Mouse (Mus musculus) erythroblast, embryonic 14.5 days (primary cell): Measurements from ENCODE around the gene Gdpd5. TPM values are rescaled to one million over a fixed set of nuclear protein-coding genes. Genes with fewer than 3 reads are reported as not detected.

Source experiments
- H3K27me3 ChIP-seq: 2 replicates; pipeline ENCODE4 v1.6.1; 2012; ENCODE audit warnings: inconsistent platforms; ENCODE audit not compliant: control insufficient read depth
- H3K36me3 ChIP-seq: 2 replicates; pipeline ENCODE4 v1.6.1; 2012; ENCODE audit warnings: mild to moderate bottlenecking, inconsistent platforms; ENCODE audit not compliant: control insufficient read depth
- H3K4me1 ChIP-seq: 2 replicates; pipeline ENCODE4 v1.6.1; 2012; ENCODE audit warnings: inconsistent platforms; ENCODE audit not compliant: control insufficient read depth
- H3K4me3 ChIP-seq: replicated peaks from 2 replicates; pipeline ENCODE3; 2012; ENCODE audit warnings: moderate library complexity, mild to moderate bottlenecking, inconsistent platforms
- H3K9me3 ChIP-seq: 2 replicates; pipeline ENCODE4 v1.6.1; 2012; ENCODE audit warnings: low read length, inconsistent platforms, mixed read lengths; ENCODE audit not compliant: control insufficient read depth
- GATA1 ChIP-seq: IDR thresholded peaks from 2 replicates; pipeline ENCODE4 v1.6.1; 2012; ENCODE audit warnings: low read length, inconsistent platforms, mixed read lengths
- TAL1 ChIP-seq: IDR thresholded peaks from 3 replicates; pipeline ENCODE4 v1.6.1; 2012; ENCODE audit warnings: low read length, inconsistent platforms, mixed read lengths
- polyA plus RNA-seq: library from polyadenylated mRNA; stranded (reverse); fragments of >175 nt; gene quantifications from 2 replicates; pipeline ENCODE4 v1.2.3, GENCODE M21; 2012

The Gdpd5 gene
- polyA plus RNA-seq, 1 experiment: 0.03 TPM

DNA sequence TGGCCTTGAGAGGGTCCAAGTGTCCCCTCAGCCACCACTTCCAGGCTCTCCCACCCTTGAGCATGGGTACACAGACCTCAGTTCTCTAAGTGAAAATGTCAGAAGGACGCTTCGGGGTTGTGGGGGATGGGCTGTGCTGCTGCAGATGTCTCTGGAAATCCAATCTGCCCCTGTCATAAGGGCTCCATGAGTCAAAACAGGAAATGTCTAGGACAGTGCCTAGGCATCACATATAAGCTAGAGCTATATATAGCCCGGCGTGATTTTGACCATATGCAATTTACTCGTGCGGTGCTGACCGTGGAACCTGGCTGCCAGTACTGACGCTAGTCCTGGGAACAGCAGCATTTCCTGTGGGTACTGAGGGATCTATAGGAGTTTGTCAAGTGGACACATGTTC, 20.2 kb downstream of the Gdpd5 start:
- TF ChIP-seq GATA1: no peak
- TF ChIP-seq TAL1: no peak
- no peaks in the 10 kb centered on the region for H3K4me1 ChIP-seq
- H3K9me3 ChIP-seq: no peaks in the 10 kb centered on the region
- H3K27me3 ChIP-seq: no peaks in the 10 kb centered on the region
- no peak overlapping the region for H3K4me3 ChIP-seq
- no peaks in the 10 kb centered on the region for H3K36me3 ChIP-seq

DNA sequence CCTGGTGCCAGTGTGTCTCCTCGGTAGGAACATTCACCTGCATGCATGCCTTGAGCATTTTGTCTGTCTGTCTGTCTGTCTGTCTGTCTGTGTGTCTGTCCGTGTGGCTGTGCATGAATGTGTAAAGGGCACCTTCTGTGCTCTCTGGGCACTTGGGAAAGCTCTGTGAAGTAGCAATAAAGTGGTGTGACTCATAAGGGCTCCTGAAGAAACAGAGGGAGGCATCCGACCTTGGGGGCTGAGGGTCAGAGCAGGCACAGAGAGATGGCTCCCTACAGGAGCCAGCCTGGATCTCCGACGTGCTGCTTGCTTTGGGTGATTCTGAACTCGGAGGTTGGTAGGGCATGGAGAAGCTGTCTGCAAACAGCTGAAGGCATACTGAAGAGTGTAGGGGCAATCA, 21.3 kb downstream of the Gdpd5 start:
- no peak overlapping the region for H3K4me3 ChIP-seq
- H3K27me3 ChIP-seq: no peaks in the 10 kb centered on the region
- H3K36me3 ChIP-seq: no peaks in the 10 kb centered on the region
- no peaks in the 10 kb centered on the region for H3K9me3 ChIP-seq
- H3K4me1 ChIP-seq: no peaks in the 10 kb centered on the region
- no peak for TF ChIP-seq GATA1
- TF ChIP-seq TAL1: no peak

DNA sequence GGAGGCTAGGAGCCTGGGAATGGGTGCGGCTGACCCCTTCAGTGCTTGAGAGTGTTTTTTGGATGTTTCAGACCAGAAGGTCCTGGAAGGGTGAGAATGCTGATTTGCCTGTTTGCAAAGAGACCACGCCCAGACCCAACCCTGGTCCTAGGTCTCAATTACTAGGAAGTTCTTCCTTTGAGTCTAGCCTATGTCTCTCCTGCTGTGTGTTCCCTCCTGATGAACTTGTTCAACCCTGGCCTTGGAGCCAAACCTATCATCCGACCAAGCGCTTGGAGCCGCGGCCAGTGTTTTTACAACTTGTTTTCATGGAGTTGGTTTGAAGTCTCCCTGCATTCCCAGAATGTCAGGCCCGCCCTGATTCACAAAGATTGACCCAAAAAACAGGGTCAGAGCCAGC, 22.0 kb downstream of the Gdpd5 start:
- Histone ChIP-seq H3K36me3 (no peaks in the 10 kb centered on the region), H3K4me3 (no peak overlapping the region), H3K27me3 (no peaks in the 10 kb centered on the region), H3K4me1 (no peaks in the 10 kb centered on the region), H3K9me3 (no peaks in the 10 kb centered on the region)
- TF ChIP-seq GATA1 (no peak), TAL1 (no peak)

DNA sequence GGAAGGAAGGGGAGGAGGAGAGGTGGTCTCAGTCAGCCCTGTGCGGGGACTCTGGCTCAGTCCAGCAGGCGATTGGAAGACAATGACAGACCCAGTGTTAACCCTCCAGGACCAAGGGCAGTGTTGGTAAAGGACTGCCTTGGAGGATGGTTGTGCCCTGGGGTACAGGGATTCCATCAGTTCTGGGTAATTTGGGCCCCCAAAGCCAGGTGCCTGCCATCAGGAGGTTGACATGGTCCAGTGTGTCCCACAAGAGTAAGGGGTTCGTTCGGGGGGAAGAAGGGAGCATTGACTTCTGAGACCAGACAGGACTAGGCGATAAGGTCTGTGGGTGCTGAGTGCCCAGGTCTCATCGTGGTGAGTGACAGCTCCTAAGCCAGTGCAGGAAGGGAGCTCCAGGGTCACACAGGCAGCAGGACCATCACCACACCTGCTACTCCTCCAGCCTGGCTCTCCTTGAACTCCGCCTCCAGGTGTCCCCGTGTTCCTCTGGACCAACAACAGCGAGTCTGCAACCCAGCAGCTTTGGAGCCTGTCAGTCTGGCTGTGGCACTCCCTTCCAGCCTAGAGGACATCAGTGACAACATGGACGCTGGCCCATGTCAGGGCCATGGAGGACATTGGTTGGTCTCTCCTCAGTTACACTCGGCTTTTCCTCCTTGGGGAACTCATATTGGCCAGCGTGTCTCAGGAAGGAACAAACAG, 23.0 kb downstream of the Gdpd5 start:
- Histone ChIP-seq H3K4me3 (no peak overlapping the region), H3K27me3 (no peaks in the 10 kb centered on the region), H3K9me3 (no peaks in the 10 kb centered on the region), H3K36me3 (no peaks in the 10 kb centered on the region), H3K4me1 (no peaks in the 10 kb centered on the region)
- TF ChIP-seq GATA1: no peak
- TF ChIP-seq TAL1: no peak

DNA sequence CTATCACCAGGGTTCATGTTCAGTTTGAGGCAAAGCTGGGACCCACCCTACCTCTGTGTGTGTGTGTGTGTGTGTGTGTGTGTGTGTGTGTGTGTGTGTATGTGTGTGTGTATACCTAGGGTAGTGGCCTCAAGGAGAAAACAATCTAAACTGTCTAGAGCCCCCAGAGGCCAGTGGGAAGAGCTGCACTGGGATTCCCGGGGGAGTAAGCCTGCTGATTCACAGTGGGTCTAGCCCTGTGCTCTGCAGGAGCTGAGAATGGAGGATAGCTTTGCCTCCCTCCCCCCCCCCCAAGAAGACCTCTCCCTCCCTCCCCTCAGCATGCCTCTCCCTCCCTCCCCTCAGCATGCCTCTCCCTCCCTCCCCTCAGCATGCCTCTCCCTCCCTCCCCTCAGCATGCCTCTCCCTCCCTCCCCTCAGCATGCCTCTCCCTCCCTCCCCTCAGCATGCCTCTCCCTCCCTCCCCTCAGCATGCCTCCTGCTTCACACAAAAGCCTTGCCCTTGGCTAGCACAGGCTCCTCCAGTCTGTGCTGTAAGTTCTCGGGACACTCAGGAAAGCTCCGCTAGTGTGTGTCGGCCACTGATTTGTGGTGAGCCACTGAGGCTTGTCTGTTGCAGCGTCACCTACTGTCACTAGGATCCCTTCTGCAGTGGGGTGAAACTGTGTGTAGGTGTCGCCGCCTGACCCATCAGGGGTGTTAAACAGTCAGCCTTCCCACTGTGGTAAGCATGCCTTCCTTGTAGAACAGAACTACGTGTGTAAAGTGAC, 24.4 kb downstream of the Gdpd5 start:
- Histone ChIP-seq H3K27me3 (no peaks in the 10 kb centered on the region), H3K4me1 (no peaks in the 10 kb centered on the region), H3K4me3 (no peak overlapping the region), H3K36me3 (no peaks in the 10 kb centered on the region), H3K9me3 (no peaks in the 10 kb centered on the region)
- TF ChIP-seq GATA1: no peak
- no peak for TF ChIP-seq TAL1

DNA sequence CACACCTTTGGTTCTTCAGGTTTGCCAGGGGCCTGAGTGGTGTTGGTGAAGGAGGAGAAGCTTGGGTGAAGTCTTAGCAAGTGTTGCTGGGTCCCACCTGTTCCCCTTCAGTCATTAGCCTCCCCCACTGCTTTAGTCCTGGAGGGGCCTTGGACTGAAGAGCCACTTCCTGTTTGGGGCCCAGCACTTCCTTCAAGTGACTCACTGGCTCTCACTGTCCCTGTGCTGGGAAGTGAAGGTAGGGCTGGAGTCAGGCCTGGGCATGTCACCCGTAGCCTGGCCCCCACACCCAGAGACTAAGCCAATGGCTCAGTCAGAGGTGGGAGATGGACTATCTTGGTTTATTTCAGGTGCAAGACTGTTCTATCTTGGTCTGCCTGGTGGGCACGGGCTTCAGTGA, 26.4 kb downstream of the Gdpd5 start:
- no peaks in the 10 kb centered on the region for H3K4me1 ChIP-seq
- TF ChIP-seq TAL1: no peak
- no peak for TF ChIP-seq GATA1
- no peaks in the 10 kb centered on the region for H3K36me3 ChIP-seq
- H3K4me3 ChIP-seq: no peak overlapping the region
- H3K27me3 ChIP-seq: no peaks in the 10 kb centered on the region
- no peaks in the 10 kb centered on the region for H3K9me3 ChIP-seq

DNA sequence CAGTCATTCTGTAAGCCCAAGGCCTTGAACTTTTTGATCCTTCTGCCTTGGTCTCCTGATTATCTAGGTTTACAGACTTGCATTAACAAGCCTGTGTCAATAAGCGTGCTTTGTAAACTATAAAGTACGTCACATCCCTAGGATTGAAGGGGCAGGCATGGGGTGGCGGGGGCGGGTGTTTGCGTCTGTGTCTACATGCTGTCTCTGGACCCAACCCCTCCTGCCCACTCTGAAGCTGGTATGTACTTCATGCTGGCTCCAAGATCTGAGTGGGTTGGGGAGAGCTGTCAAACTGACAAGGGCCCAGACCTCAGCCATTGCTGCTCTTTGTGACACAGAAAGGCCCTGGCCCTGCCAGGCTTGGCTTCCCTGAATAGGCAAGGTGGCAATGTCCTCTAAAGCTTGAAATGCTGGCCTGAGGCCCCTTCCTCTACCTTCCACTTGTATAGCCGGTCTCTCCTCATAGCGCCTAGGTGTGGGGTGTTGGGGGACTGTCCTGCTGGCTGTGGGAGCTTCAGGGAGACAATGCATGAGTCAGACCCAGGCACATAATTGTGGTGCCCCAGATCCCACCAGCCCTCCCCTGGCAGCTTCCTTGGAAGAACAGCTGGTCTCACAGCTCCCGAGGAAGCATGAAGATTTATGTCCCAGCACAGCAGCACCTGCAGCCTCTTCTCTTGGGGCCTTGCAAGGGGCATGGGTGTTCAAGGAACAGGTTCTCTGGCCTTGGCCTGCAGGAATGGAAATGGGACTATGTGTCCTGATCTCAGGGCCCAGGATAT, 28.4 kb downstream of the Gdpd5 start:
- Histone ChIP-seq H3K4me1 (no peaks in the 10 kb centered on the region), H3K36me3 (no peaks in the 10 kb centered on the region), H3K27me3 (no peaks in the 10 kb centered on the region), H3K4me3 (no peak overlapping the region), H3K9me3 (no peaks in the 10 kb centered on the region)
- TF ChIP-seq TAL1: no peak
- TF ChIP-seq GATA1: no peak

DNA sequence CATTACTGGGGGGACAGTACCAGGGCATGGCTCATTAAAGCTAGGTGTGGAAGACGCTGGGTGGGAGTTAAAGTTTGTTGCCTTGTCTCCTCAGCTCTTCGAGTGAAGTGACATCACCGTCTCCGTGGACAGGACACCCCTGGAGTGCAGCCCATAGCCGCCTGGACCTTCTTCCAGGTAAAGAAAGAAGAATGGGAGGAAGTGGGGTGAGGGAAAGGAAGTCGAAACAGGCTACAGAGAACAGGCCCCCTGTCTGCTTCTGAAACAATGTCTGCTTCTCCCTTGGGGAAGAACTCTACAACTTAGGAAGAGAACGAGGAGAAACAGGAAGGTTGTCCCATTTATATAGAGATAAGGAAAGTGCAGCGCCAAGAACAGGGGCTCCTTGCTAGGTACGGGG, 29.1 kb downstream of the Gdpd5 start:
- no peak overlapping the region for H3K4me3 ChIP-seq
- H3K27me3 ChIP-seq: no peaks in the 10 kb centered on the region
- TF ChIP-seq TAL1: no peak
- TF ChIP-seq GATA1: no peak
- H3K9me3 ChIP-seq: no peaks in the 10 kb centered on the region
- H3K36me3 ChIP-seq: no peaks in the 10 kb centered on the region
- H3K4me1 ChIP-seq: no peaks in the 10 kb centered on the region

DNA sequence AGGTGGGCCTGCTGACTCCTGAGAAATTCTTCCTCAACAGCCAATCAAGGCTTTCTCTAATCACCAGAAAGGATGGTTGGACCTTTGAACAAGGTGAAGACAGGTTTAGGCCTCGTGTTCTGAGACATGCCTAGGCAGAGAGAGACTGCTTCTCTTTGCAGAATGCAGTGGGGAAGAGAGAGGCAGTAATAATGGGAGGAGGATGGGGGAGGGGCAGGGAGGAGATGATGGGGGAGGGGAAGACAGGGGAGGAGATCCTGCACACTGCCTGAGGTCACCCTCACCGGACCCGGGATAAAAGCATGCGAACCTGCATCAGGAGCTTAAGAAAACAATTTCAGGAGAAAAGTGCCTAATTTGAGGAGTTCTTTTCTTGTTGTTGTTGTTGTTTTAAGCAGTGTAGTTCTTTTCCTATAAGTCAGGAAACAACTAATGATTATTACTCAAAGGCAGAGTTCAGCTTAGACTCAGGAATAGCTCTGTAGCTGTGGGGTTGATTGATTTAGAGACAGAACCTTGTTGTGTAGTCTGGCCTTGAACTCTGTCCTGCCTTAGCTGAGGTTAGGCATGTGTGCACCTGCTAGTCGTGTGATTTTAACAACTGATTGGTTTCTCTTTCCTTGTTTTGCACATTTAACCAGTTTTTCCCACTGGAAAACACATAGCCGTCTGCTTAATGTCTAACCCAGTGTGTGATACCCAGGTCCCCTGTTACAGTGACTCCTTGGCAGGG, 30.0 kb downstream of the Gdpd5 start:
- Histone ChIP-seq H3K9me3 (no peaks in the 10 kb centered on the region), H3K36me3 (no peaks in the 10 kb centered on the region), H3K4me1 (no peaks in the 10 kb centered on the region), H3K27me3 (no peaks in the 10 kb centered on the region), H3K4me3 (no peak overlapping the region)
- TF ChIP-seq GATA1 (no peak), TAL1 (no peak)
